Mouse (Mus musculus): ENCODE results near the gene Treml2. TPM values are rescaled to one million over a fixed set of nuclear protein-coding genes. Genes with fewer than 3 reads are reported as not detected.

Gene Treml2
- polyA plus RNA-seq, 1 experiment from 2014 or later = 2.7 TPM

GRCm38 (mm10) chr17:48272158-48272557, 27.1 kb upstream of the Treml2 start:
- Histone ChIP-seq H3K9me3 (ENCODE audit: low read length) (no peaks in the 10 kb centered on the region), H3K4me1 (ENCODE audit: insufficient read depth) (peaks cover 33% of the 10 kb centered on the region), H3K27ac (ENCODE audit: low read depth) (peak overlapping the region; percentile 81), H3K4me2 (ENCODE audit: low read depth, low read length) (peak overlapping the region; percentile 50), H3K36me3 (replicated peaks; ENCODE audit: insufficient read depth, low read length) (no peaks in the 10 kb centered on the region), H3K9ac (replicated peaks) (no peak overlapping the region), H3K27me3 (ENCODE audit: insufficient read depth, low read length) (no peaks in the 10 kb centered on the region), H3K4me3 (ENCODE audit: low read depth, low read length) (peak overlapping the region; percentile 31)
- TF ChIP-seq EP300 (IDR thresholded peaks at IDR 0.05; ENCODE audit: low read depth) (peak; percentile 99), CTCF (IDR thresholded peaks at IDR 0.05; ENCODE audit: low read depth) (no peak)
- peak; percentile 72 for DNase-seq
- WGBS (ENCODE audit: insufficient replicate concordance) = 39% methylated on average over 5 of the region's 5 CpGs
- peak; percentile 95 for ATAC-seq

GRCm38 (mm10) chr17:48272598-48272997, 26.7 kb upstream of the Treml2 start:
- H3K4me1 ChIP-seq (ENCODE audit: insufficient read depth) = peaks cover 32% of the 10 kb centered on the region
- peak overlapping the region; percentile 50 for H3K4me2 ChIP-seq (ENCODE audit: low read depth, low read length)
- DNase-seq (peak; percentile 27), ATAC-seq (peak; percentile 43)
- H3K9me3 ChIP-seq (ENCODE audit: low read length) = no peaks in the 10 kb centered on the region
- no peaks in the 10 kb centered on the region for H3K36me3 ChIP-seq (replicated peaks; ENCODE audit: insufficient read depth, low read length)
- H3K27me3 ChIP-seq (ENCODE audit: insufficient read depth, low read length) = no peaks in the 10 kb centered on the region
- peak overlapping the region; percentile 81 for H3K27ac ChIP-seq (ENCODE audit: low read depth)
- H3K4me3 ChIP-seq (ENCODE audit: low read depth, low read length) = 0 out of 2 replicates have a peak overlapping the region, but pooled peaks have one; percentile 6
- H3K9ac ChIP-seq (replicated peaks) = peak overlapping the region; percentile 0; the same call in 1 of the 2 replicates
- no peak for TF ChIP-seq CTCF (IDR thresholded peaks at IDR 0.05; ENCODE audit: low read depth)
- no peak for TF ChIP-seq EP300 (IDR thresholded peaks at IDR 0.05; ENCODE audit: low read depth)
- WGBS (ENCODE audit: insufficient replicate concordance) = 65% methylated on average over 4 of the region's 4 CpGs

- H3K27me3 ChIP-seq (ENCODE audit: insufficient read depth, low read length) = no peaks in the 10 kb centered on the region
- TF ChIP-seq CTCF (IDR thresholded peaks at IDR 0.05; ENCODE audit: low read depth) (no peak), EP300 (IDR thresholded peaks at IDR 0.05; ENCODE audit: low read depth) (no peak)
- H3K27ac ChIP-seq (ENCODE audit: low read depth) = 0 out of 2 replicates have a peak overlapping the region, but pooled peaks have one; percentile 5
- H3K4me1 ChIP-seq (ENCODE audit: insufficient read depth) = peaks cover 29% of the 10 kb centered on the region
- no peak overlapping the region for H3K9ac ChIP-seq (replicated peaks)
- no peaks in the 10 kb centered on the region for H3K9me3 ChIP-seq (ENCODE audit: low read length)
- ATAC-seq = no peak
- H3K36me3 ChIP-seq (replicated peaks; ENCODE audit: insufficient read depth, low read length) = no peaks in the 10 kb centered on the region
- no peak overlapping the region for H3K4me3 ChIP-seq (ENCODE audit: low read depth, low read length)
- H3K4me2 ChIP-seq (ENCODE audit: low read depth, low read length) = no peak overlapping the region
- no peak for DNase-seq
- 53% methylated on average over 4 of the region's 4 CpGs for WGBS (ENCODE audit: insufficient replicate concordance)
These were observed 25.2 kb upstream of the Treml2 start for GRCm38 (mm10) chr17:48274098-48274497.

GRCm38 (mm10) chr17:48274885-48275284, 24.4 kb upstream of the Treml2 start:
- DNase-seq (peak; percentile 87), ATAC-seq (0 out of 2 replicates have a peak, but pooled peaks have one; percentile 24)
- 26% methylated on average over 6 of the region's 6 CpGs for WGBS (ENCODE audit: insufficient replicate concordance)
- no peaks in the 10 kb centered on the region for H3K36me3 ChIP-seq (replicated peaks; ENCODE audit: insufficient read depth, low read length)
- no peaks in the 10 kb centered on the region for H3K9me3 ChIP-seq (ENCODE audit: low read length)
- no peak overlapping the region for H3K4me3 ChIP-seq (ENCODE audit: low read depth, low read length)
- no peak overlapping the region for H3K4me2 ChIP-seq (ENCODE audit: low read depth, low read length)
- H3K4me1 ChIP-seq (ENCODE audit: insufficient read depth) = peaks cover 32% of the 10 kb centered on the region
- no peaks in the 10 kb centered on the region for H3K27me3 ChIP-seq (ENCODE audit: insufficient read depth, low read length)
- TF ChIP-seq CTCF (IDR thresholded peaks at IDR 0.05; ENCODE audit: low read depth) = peak; percentile 96
- no peak for TF ChIP-seq EP300 (IDR thresholded peaks at IDR 0.05; ENCODE audit: low read depth)
- H3K9ac ChIP-seq (replicated peaks) = no peak overlapping the region
- 0 out of 2 replicates have a peak overlapping the region, but pooled peaks have one; percentile 5 for H3K27ac ChIP-seq (ENCODE audit: low read depth)

- Histone ChIP-seq H3K36me3 (replicated peaks; ENCODE audit: insufficient read depth, low read length) (no peaks in the 10 kb centered on the region), H3K9ac (replicated peaks) (no peak overlapping the region), H3K4me3 (ENCODE audit: low read depth, low read length) (no peak overlapping the region), H3K4me1 (ENCODE audit: insufficient read depth) (peaks cover 30% of the 10 kb centered on the region), H3K27ac (ENCODE audit: low read depth) (no peak overlapping the region), H3K4me2 (ENCODE audit: low read depth, low read length) (no peak overlapping the region), H3K9me3 (ENCODE audit: low read length) (no peaks in the 10 kb centered on the region), H3K27me3 (ENCODE audit: insufficient read depth, low read length) (no peaks in the 10 kb centered on the region)
- DNase-seq = no peak
- no peak for TF ChIP-seq EP300 (IDR thresholded peaks at IDR 0.05; ENCODE audit: low read depth)
- TF ChIP-seq CTCF (IDR thresholded peaks at IDR 0.05; ENCODE audit: low read depth) = no peak
- ATAC-seq = no peak
- 45% methylated on average over 7 of the region's 7 CpGs for WGBS (ENCODE audit: insufficient replicate concordance)
These were observed 23.6 kb upstream of the Treml2 start for GRCm38 (mm10) chr17:48275736-48276135.

GRCm38 (mm10) chr17:48278381-48278780, 20.9 kb upstream of the Treml2 start:
- H3K27me3 ChIP-seq (ENCODE audit: insufficient read depth, low read length) = no peaks in the 10 kb centered on the region

More at GRCm38 (mm10) chr17:48278381-48278780, 20.9 kb upstream of the Treml2 start:
- no peak for DNase-seq
- H3K27ac ChIP-seq (ENCODE audit: low read depth) = 0 out of 2 replicates have a peak overlapping the region, but pooled peaks have one; percentile 34
- no peaks in the 10 kb centered on the region for H3K9me3 ChIP-seq (ENCODE audit: low read length)
- peaks cover 23% of the 10 kb centered on the region for H3K4me1 ChIP-seq (ENCODE audit: insufficient read depth)
- H3K4me2 ChIP-seq (ENCODE audit: low read depth, low read length) = no peak overlapping the region
- H3K4me3 ChIP-seq (ENCODE audit: low read depth, low read length) = no peak overlapping the region
- TF ChIP-seq CTCF (IDR thresholded peaks at IDR 0.05; ENCODE audit: low read depth) (no peak), EP300 (IDR thresholded peaks at IDR 0.05; ENCODE audit: low read depth) (no peak)
- ATAC-seq = no peak
- H3K36me3 ChIP-seq (replicated peaks; ENCODE audit: insufficient read depth, low read length) = no peaks in the 10 kb centered on the region
- no peak overlapping the region for H3K9ac ChIP-seq (replicated peaks)
